Mouse (Mus musculus): ENCODE measurements around the gene Marveld3. TPM values are rescaled to one million over a fixed set of nuclear protein-coding genes. Genes with fewer than 3 reads are reported as not detected.

Marveld3 gene
- total RNA-seq (2015) (not detected in 2 replicates), total RNA-seq (2017) (not detected in 2 replicates)

DNA sequence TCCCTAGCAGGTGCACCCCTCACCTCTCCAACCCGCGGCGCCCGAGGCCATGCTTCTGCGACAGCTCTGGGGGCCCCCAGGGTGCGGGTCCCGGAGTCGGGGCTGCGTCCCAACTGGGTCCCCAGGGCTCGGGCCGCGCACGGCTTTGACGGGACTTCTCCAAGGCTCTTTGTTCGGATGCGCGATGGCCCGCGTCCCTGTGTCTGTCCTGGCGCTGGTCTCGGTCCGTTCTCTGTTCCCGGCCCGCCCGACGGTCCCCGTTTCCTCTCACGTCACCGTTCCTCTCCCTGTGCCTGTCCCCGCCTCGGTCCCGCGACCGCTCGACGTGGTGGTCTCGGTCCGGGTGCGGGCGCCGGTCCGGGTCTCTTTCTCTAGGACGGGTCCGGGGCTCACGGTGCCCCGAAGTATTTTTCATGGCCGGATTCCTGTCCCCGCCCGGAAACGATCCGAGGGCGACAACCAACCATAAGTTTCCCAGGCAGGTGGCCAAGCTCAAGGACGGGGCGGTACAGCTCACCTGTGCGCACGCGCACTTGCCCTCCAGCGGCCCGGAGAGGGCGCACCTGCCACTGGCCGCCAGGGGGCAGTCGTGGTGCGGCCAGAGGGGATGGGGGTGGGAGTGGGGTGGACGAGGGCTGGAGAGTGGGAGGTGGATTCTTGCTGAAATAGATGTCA is at the start of gene Marveld3:
TSS of gene Marveld3 (minus strand) at position 511 of the 675 bp plus-strand sequence.
- ATAC-seq (ENCODE audit: poor library complexity, severe bottlenecking): no peak

DNA sequence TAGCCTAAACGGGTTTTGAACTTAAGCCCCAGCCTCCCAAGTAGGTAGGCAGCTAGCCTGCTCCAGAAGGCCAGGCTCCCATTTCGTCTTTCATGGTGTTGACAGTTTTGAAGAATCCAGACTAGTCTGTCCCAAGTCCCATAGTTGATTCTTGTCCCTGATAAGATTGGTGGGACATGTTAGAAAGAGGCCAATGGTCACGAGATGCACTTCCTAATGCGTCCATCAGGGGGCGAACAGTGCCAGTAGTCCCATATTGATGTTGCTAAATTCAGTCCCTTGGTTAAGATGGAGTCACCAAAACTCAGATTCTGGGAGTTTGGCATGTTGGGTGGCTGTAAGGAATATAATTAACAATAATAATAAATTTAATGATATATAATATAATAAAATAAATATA is 48.9 kb upstream of the Marveld3 start:
- peak; percentile 35; the same call in 1 of the 2 replicates for ATAC-seq (ENCODE audit: poor library complexity, severe bottlenecking)

DNA sequence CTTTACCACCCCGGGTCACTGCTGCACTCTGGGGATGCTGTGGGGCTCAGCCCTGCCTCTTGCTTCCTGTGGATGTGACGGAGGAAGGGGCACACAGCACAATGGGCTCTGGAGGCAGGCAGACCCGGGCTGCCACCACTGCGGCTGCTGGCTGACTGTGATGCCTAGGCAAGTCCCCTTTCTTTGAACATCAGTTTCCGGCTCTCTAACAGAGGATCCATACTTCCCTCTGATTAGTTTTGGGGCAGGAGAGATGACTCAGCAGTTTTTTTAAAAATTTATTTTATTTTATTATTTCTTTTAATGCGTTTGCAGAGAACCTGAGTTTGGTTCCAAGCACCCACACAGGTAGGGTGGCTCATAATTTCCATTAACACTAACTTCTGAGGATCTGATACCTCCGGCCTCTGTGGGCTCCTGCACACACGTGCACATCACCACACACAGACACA is 47.0 kb upstream of the Marveld3 start:
- no peak for ATAC-seq (ENCODE audit: poor library complexity, severe bottlenecking)

GRCm38 (mm10) chr8:110008228-110008994 is 46.4 kb upstream of the Marveld3 start:
- ATAC-seq (ENCODE audit: poor library complexity, severe bottlenecking): no peak

- ATAC-seq (ENCODE audit: poor library complexity, severe bottlenecking): no peak
Measured at GRCm38 (mm10) chr8:110006312-110007023, 44.5 kb upstream of the Marveld3 start.

DNA sequence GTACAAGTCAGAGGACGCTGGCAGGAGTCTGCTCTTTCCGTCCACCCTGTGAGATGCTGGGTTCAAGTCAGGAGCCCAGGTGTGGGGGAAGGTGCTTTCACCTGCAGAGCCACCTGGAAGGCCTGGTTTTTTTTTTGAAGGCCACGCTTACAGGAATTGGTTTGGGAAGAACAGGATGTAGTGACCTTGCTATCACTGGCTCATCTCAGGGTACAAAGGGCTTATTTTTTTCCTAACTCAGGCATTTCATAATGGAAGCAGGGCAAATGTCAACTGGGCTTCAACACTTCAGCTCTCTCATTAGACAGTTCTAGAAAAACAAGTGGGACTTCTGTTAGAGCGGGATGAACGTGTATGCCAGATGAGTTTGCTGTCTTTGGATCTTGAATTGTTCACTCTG is 42.3 kb upstream of the Marveld3 start:
- ATAC-seq (ENCODE audit: poor library complexity, severe bottlenecking): no peak

DNA sequence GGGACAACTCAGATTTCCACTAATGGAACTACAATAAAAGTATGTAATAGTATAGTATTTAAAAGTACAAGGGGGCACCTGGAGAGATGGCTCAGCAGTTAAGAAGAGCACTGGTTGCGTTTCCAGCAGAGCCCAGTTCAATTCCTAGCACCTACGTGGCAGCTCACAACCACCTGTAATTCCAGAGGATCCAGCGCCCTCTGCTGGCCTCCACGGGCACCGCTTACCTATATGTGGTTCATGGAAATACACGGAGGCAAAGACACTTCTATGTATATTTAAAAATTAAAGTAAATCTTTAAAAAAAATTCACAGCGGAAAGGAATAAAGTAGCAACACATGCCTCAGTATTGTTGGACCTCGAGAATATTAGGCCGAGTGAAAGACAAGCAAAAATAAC is 41.0 kb upstream of the Marveld3 start:
- no peak; the same call in 1 of the 2 replicates for ATAC-seq (ENCODE audit: poor library complexity, severe bottlenecking)

GRCm38 (mm10) chr8:109999974-110000373 is 38.0 kb upstream of the Marveld3 start:
- no peak for ATAC-seq (ENCODE audit: poor library complexity, severe bottlenecking)

DNA sequence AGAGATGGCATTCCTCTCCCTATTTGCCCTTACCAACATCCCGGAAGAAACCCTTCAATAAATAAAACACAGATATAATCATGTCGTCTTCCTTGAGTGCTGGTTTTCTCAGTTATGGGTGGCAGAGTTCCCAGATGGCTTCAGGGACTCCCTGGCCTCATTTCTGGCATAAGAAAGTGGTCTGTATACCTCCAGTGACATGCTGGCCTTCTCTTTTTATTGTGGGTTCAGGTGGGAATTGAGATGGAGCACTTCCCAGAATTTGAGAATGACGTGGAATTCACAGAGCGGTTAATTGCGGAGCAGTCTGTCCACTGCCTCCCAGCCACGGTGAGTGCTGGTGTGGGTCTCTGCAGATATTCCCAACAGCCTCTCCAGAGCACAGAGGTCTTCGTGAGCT is 36.1 kb upstream of the Marveld3 start:
- ATAC-seq (ENCODE audit: poor library complexity, severe bottlenecking): no peak

DNA sequence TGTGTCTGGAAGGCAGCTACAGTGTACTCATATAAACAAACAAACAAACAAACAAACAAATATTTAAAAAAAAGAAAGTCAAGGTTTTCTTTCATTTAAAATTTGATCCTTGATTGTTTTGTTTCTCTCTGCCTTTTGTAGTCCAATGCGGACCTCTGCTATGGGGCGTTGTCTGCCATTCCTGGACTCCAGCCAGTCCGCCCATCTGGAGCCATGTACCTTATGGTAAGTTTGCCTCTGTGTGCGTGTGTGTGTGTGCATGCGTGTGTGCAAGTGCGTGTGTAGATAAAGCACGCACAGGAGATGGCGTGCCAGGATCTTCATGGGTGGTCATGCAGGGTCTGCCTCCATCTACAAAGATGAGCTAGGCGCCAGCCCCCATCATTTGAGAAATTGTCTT is 35.4 kb upstream of the Marveld3 start:
- ATAC-seq (ENCODE audit: poor library complexity, severe bottlenecking): no peak

GRCm38 (mm10) chr8:109992951-109993350 is 30.9 kb upstream of the Marveld3 start:
- no peak for ATAC-seq (ENCODE audit: poor library complexity, severe bottlenecking)

DNA sequence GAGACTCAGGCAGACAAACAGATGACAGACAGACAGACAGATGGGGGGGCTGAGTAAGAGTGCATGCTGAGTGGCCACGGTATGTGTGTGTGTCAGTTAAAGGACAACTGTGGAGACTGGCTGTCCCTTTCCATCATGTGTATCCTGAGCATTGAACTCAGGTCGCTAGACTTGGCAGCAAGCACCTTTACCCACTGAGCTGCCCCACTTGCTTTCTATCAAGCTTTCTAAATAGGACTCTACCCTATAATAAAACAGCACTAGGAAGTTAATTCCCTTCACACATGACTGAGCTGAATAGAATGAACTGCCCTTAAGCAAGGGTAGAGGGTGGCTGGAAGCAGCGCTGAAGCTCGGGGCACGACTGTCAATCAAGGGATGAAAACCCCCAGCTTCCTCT is 30.2 kb upstream of the Marveld3 start:
- ATAC-seq (ENCODE audit: poor library complexity, severe bottlenecking): no peak

GRCm38 (mm10) chr8:109990224-109990623 is 28.2 kb upstream of the Marveld3 start, which contains the start of gene Tat:
Tat (plus strand) TSS chr8:109990437.
- ATAC-seq (ENCODE audit: poor library complexity, severe bottlenecking): no peak

DNA sequence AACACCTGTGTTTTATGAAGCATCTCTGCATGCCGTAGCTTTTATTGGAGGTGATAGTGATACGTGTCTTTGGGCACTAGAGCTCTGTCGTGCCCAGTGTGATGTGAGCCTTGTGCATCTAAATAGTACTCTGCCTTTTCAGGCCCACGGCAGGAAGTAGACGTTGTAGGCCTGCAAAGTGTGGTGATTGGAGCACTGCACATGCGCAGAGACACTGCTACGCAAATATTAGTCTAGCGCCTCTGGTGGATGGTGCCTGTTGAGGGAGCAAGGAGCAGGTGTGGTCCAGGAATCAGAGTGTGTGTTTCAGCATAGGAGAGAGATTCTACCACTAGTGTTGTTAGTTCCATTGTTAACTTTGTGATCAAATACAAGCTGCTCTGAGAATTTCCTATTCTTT is 27.1 kb upstream of the Marveld3 start:
- ATAC-seq (ENCODE audit: poor library complexity, severe bottlenecking): no peak

GRCm38 (mm10) chr8:109987776-109988175 is 25.8 kb upstream of the Marveld3 start:
- no peak for ATAC-seq (ENCODE audit: poor library complexity, severe bottlenecking)

- ATAC-seq (ENCODE audit: poor library complexity, severe bottlenecking): no peak
Measured at GRCm38 (mm10) chr8:109986384-109986783, 24.4 kb upstream of the Marveld3 start.

- no peak for ATAC-seq (ENCODE audit: poor library complexity, severe bottlenecking)
Measured at GRCm38 (mm10) chr8:109983944-109984343, 21.9 kb upstream of the Marveld3 start.

GRCm38 (mm10) chr8:109982386-109983105 is 20.5 kb upstream of the Marveld3 start:
- no peak for ATAC-seq (ENCODE audit: poor library complexity, severe bottlenecking)

GRCm38 (mm10) chr8:109979339-109979738 is 17.3 kb upstream of the Marveld3 start:
- no peak for ATAC-seq (ENCODE audit: poor library complexity, severe bottlenecking)

DNA sequence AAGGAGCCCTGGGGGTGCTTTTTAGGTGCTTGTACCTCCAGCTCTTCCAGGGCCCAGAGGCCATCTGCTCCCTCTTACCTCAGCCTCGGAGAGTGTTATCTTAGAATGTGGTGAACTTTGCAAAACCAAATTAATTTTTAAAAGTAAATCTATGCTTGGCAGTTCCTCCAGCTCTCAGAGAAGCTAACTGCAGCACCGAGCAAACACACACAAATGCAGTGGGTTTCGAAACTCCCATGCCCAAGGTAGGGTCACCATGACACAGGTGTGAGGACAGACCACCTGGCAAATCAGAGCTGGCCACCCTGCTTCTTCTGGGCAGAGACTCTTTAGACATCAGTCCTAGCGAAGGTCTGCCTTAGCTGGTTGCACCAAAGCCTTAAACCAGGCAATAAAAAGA is 10.9 kb upstream of the Marveld3 start:
- no peak for ATAC-seq (ENCODE audit: poor library complexity, severe bottlenecking)

DNA sequence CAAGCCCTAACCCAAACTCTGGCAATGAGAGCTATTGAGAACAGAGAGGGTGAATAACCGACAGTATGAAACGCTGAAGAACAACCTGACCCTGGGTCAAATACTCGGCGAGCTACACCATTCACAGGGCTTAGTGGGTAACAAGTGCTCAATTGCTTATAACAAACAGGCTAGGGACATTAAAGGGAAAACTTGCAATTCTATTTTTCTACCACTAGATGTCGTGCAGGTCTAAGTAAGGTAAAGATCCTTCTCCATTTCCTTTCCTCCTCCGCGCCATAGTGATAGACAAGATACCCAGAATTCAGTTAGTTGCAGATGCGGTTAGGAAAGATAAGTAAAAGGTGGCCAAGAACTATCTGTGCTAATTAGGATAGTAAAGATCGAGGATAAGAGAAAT is 8.3 kb upstream of the Marveld3 start:
- ATAC-seq (ENCODE audit: poor library complexity, severe bottlenecking): peak; percentile 71
